Mouse (Mus musculus) forebrain, embryonic 11.5 days (tissue): ENCODE results near the gene Gm10912. TPM values are rescaled to one million over a fixed set of nuclear protein-coding genes. Genes with fewer than 3 reads are reported as not detected.
"Not testable (repeated sequence)": the region's sequence is repeated elsewhere in the genome, so short reads cannot be mapped to it uniquely, and the experiment has no call there.

Experiments used
- ATAC-seq: fragments of 200-750 bp; cut with Nextera tagmentation; replicated peaks from 2 replicates; pipeline ENCODE4 v1.8.0; 2017; ENCODE audit warnings: moderate TSS enrichment; ENCODE audit not compliant: low FRiP score
- DNase-seq: peaks from one replicate; pipeline ENCODE4 v3.0.0-alpha.2; 2017; ENCODE audit warnings: low spot score
- H3K27ac ChIP-seq: fragments of 300-500 bp; sonication (generic); 2 replicates; pipeline ENCODE4 v1.5.1; 2014; ENCODE audit warnings: low read depth, low read length
- H3K27me3 ChIP-seq: fragments of 300-500 bp; sonication (generic); 2 replicates; pipeline ENCODE4 v1.6.1; 2014; ENCODE audit warnings: mild to moderate bottlenecking, low read length, mixed read lengths; ENCODE audit not compliant: control insufficient read depth, insufficient read depth
- H3K36me3 ChIP-seq: fragments of 300-500 bp; sonication (generic); 2 replicates; pipeline ENCODE4 v1.6.1; 2014; ENCODE audit warnings: mild to moderate bottlenecking, low read length, moderate library complexity, mixed read lengths; ENCODE audit not compliant: control insufficient read depth, insufficient read depth
- H3K4me1 ChIP-seq: fragments of 300-500 bp; sonication (generic); replicated peaks from 2 replicates; pipeline ENCODE4 v1.6.1; 2014; ENCODE audit warnings: low read length, mixed read lengths; ENCODE audit not compliant: control insufficient read depth, insufficient read depth
- H3K4me2 ChIP-seq: fragments of 300-500 bp; sonication (generic); 2 replicates; pipeline ENCODE4 v1.6.1; 2014; ENCODE audit warnings: low read depth, mild to moderate bottlenecking, low read length, moderate library complexity, mixed read lengths; ENCODE audit not compliant: severe bottlenecking
- H3K4me3 ChIP-seq: fragments of 300-500 bp; sonication (generic); 2 replicates; pipeline ENCODE4 v1.5.1; 2014; ENCODE audit warnings: low read depth, low read length
- H3K9ac ChIP-seq: fragments of 300-500 bp; sonication (generic); 2 replicates; pipeline ENCODE4 v1.6.1; 2014; ENCODE audit warnings: low read length
- H3K9me3 ChIP-seq: fragments of 300-500 bp; sonication (generic); 2 replicates; pipeline ENCODE4 v1.6.1; 2016; ENCODE audit warnings: low read length, mixed read lengths; ENCODE audit not compliant: control insufficient read depth
- WGBS: fragments of 180-500 bp; shearing (Covaris S2); extraction: QIAGEN DNeasy Blood & Tissue Kit; methylation state at CpG from one replicate; pipeline ENCODE4 v1.1.7; 2014; 5-methylcytosine and 5-hydroxymethylcytosine counted together
- polyA plus RNA-seq: library from polyadenylated mRNA; unstranded; fragments of >200 nt; fragmentation: Nextera tagmentation; extraction: Ambion mirVana; gene quantifications from 2 replicates; pipeline ENCODE4 v1.2.1, GENCODE M21; 2014

Gene Gm10912
- not detected in 2 replicates for polyA plus RNA-seq

DNA sequence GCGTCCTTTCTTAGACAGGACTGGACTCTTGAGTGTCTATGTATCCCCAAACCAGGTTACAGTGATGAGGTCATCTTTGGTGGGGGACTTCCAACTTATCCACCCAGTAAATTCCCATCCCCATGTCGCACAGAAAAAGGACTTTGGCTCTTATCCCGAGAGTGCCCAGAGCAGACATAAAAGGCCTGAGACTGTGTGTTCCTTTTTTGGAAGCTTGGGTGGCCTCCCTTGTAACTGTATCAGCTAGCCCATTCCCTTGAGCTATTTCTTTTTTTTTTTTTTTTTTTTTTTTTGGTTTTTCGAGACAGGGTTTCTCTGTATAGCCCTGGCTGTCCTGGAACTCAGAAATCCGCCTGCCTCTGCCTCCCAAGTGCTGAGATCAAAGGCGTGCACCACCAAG, at the start of gene Gm10912:
Gene Gm10912 (plus strand): TSS at position 301 of the 400 bp plus-strand sequence.
- DNase-seq, H3K4me3 ChIP-seq, H3K27ac ChIP-seq, H3K27me3 ChIP-seq, H3K9me3 ChIP-seq, ATAC-seq, H3K4me2 ChIP-seq, H3K4me1 ChIP-seq, H3K9ac ChIP-seq, H3K36me3 ChIP-seq: not testable (repeated sequence)
- WGBS, result 92% methylated on average over 5 of the region's 6 CpGs

DNA sequence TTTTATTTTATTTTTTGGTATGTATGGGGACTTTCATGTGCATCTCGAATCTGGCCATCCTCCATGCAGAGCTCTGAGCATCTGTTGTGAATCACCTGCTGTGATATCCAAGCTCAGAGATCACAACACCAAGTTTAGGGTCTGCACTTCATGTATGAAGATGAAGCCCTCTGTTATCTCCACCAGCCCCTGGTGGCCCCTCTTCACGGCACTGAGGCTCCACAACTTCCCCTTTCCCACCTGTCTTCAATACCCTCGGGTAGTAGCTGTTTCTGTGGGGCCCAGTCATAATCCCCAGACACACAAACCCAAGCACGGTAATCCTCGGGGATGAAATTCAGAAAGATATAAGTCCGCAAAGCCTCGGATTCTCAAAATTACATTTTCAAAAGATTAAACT, 42.5 kb upstream of the Gm10912 start:
- ATAC-seq (no peak), DNase-seq (no peak)
- Histone ChIP-seq H3K4me2 (no peak overlapping the region), H3K9ac (no peak overlapping the region), H3K9me3 (no peaks in the 10 kb centered on the region), H3K27me3 (no peaks in the 10 kb centered on the region), H3K4me3 (no peak overlapping the region), H3K36me3 (no peaks in the 10 kb centered on the region), H3K27ac (no peak overlapping the region), H3K4me1 (no peaks in the 10 kb centered on the region)
- WGBS, result 86% methylated on average over 7 of the region's 7 CpGs

DNA sequence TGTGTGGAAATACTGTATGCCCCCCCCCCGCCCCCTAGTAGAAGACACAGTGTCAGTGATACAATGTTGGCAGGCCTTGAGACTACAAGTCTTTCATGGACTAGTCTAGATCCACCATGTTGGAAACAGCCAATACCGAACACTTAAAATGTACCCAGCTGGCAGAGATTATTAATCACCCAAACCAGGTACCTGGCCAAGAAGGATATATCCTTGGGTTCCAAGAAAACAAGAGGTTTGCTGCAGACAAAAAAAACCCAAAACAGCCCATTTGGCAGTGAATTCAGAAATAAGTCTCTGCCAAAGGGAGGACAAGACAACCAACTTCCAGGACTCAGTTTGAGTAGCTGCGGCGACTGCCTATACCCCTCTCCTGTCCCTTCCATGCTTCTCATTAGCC, 41.0 kb upstream of the Gm10912 start:
- DNase-seq, result no peak
- H3K27me3 ChIP-seq, result no peaks in the 10 kb centered on the region
- no peak overlapping the region for H3K4me2 ChIP-seq
- peaks cover 4% of the 10 kb centered on the region; the same call in 1 of the 2 replicates for H3K4me1 ChIP-seq
- H3K27ac ChIP-seq, result no peak overlapping the region
- H3K36me3 ChIP-seq, result no peaks in the 10 kb centered on the region
- H3K9ac ChIP-seq, result no peak overlapping the region
- 87% methylated on average over 4 of the region's 4 CpGs for WGBS
- H3K9me3 ChIP-seq, result no peaks in the 10 kb centered on the region
- H3K4me3 ChIP-seq, result no peak overlapping the region
- ATAC-seq, result no peak

DNA sequence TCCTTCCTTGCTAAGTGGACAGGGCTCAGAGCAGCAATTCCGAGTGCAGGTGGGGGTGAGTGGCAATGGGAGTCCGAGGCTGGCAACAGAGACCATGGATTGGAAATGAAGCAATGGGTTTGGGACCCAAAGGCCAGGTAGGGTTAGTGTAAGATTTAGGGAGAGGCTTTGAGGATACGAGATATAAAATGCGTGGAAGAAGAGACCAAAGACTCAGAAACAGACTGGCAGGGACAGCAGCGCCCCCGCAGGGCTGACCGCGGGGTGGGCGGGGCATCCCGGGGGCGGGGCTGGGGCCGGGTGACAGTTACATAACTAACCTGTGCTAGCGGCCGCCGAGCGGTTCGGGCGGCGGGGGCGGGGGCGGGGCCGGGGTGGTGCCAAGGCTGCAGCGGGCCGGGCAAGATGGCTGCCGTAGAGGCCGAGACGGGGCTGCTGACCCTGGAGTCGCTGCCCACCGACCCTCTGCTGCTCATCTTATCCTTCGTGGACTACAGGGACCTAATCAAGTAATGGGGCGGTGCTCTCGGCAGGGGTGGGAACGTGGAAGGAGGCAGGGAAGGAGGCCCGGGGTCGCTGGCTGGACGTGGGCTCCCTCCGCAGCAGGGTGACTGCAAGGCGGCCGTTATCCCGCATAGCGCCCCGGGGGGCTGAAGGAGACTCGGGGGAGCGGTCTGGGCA, 38.0 kb upstream of the Gm10912 start, which contains the start of gene Fbxo3:
Gene Fbxo3 (plus strand): TSS at position 264 of the 681 bp plus-strand sequence.
- no peak within 1 kb of the TSS for H3K27ac ChIP-seq
- DNase-seq (peak; percentile 96), ATAC-seq (peak; percentile 98)
- peaks cover 4% of the 10 kb centered on the region; the same call in 1 of the 2 replicates for H3K4me1 ChIP-seq
- no peaks in the 10 kb centered on the region for H3K27me3 ChIP-seq
- under 1% methylated on average over 44 of the region's 44 CpGs for WGBS
- H3K9ac ChIP-seq, result peak within 1 kb of the TSS; percentile 93
- H3K9me3 ChIP-seq, result no peaks in the 10 kb centered on the region
- H3K36me3 ChIP-seq, result no peaks in the 10 kb centered on the region
- peak within 1 kb of the TSS; percentile 74 for H3K4me3 ChIP-seq
- H3K4me2 ChIP-seq, result peak within 1 kb of the TSS; percentile 88

DNA sequence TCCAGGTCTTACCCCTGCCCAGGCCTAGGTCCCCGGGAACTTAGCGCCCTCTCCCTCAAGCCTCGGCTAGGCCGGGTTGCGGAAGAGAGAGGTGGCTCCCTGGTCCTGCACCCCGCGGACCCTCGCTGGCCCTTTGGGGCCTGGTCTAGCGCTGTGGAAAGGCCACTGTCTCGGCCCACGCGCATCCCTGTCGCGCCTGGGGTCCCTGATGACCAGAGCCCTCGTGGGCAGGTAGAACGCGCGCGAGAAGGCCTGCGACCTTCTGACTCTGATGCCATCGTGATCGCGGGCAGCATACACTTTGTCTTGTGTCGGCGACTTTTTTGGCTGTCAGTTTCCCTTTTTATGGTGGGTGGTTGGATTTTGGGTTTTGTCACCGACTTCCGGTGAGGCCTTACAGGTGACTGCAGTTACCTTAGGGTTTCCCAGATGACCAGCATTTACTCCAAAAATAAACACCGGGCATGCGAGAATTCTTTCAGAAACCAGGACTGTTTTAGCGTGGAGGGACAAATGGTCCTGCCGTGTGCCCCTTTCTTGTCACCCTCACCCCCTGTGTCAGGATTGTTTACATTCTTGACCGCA, 37.4 kb upstream of the Gm10912 start, which contains the start of gene 4931422A03Rik:
Gene 4931422A03Rik (minus strand): TSS at position 223 of the 585 bp plus-strand sequence.
- Histone ChIP-seq H3K9me3 (no peaks in the 10 kb centered on the region), H3K9ac (peak within 1 kb of the TSS; percentile 93), H3K36me3 (no peaks in the 10 kb centered on the region), H3K4me1 (peaks cover 4% of the 10 kb centered on the region; the same call in 1 of the 2 replicates), H3K27me3 (no peaks in the 10 kb centered on the region), H3K27ac (no peak within 1 kb of the TSS), H3K4me3 (peak within 1 kb of the TSS; percentile 74), H3K4me2 (peak within 1 kb of the TSS; percentile 88)
- WGBS, result 1% methylated on average over 32 of the region's 32 CpGs
- ATAC-seq (peak; percentile 69), DNase-seq (no peak)

DNA sequence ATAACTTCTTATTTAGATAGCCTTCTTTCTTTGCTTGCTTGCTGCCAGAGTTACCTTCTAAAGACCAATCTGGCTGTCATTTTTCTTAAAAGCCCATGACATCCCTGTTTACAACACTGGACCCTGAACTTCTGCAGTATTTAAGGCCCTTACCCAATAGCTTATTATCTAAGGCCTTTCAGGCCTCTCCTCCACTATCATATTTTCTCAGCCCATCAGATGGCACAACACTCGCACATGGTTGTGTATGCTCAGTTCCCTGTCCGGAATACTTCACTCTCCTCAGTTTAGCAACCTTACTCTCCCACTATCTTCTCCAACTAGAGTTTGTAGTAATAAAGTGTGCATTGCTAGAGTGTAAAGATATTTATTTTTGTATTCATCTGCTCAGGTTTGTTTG, 36.6 kb upstream of the Gm10912 start:
- Histone ChIP-seq H3K9ac (no peak overlapping the region), H3K4me1 (peaks cover 4% of the 10 kb centered on the region; the same call in 1 of the 2 replicates), H3K9me3 (no peaks in the 10 kb centered on the region), H3K27ac (no peak overlapping the region), H3K4me3 (peak overlapping the region; percentile 74), H3K4me2 (peak overlapping the region; percentile 88), H3K36me3 (no peaks in the 10 kb centered on the region), H3K27me3 (no peaks in the 10 kb centered on the region)
- 88% methylated on average over 2 of the region's 2 CpGs for WGBS
- DNase-seq, result no peak
- ATAC-seq, result no peak

DNA sequence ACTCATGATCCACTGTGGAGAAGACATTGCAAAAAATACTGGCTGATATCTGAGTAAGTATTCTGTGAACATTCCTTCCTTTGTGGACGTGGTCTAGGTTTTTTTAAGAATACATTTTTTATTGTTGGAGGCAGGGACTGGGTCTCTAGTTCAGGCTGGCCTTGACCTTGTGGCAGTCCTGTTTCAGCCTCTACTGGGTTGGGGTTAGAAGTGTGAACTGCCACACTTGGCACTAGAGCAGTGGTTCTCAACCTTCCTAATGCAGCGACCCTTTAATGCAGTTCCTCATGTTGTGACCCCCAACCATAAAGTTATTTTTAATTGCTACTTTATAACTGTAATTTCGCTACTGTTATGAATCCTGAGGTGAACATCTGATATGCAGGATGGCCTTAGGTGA, 35.2 kb upstream of the Gm10912 start:
- Histone ChIP-seq H3K9ac (no peak overlapping the region), H3K4me2 (no peak overlapping the region), H3K4me1 (peaks cover 4% of the 10 kb centered on the region; the same call in 1 of the 2 replicates), H3K27ac (no peak overlapping the region), H3K27me3 (no peaks in the 10 kb centered on the region), H3K36me3 (no peaks in the 10 kb centered on the region), H3K9me3 (no peaks in the 10 kb centered on the region), H3K4me3 (no peak overlapping the region)
- ATAC-seq (no peak), DNase-seq (no peak)
- 89% methylated on average over 3 of the region's 3 CpGs for WGBS

DNA sequence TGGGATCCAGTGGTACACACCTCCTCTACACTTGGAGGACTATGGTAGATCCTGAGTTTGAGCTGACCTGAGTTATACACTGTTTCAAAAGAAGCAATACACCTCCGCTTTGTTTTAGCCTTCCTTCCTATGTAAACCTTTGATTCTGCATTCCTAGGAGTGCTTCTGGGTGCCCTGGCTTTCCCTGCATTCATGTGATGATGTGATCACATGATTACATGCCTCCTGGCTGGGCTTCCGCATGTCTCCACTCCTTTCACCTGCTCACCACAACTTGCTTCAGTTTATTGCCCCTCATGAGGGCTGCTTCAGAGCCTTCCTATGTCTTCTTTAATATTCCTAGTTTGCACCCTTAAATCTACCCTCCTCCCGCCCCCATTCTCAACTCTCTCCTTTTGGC, 33.6 kb upstream of the Gm10912 start:
- WGBS, result 91% methylated on average over 3 of the region's 3 CpGs
- Histone ChIP-seq H3K27ac (no peak overlapping the region), H3K4me3 (no peak overlapping the region), H3K27me3 (no peaks in the 10 kb centered on the region), H3K4me2 (no peak overlapping the region), H3K36me3 (no peaks in the 10 kb centered on the region), H3K9me3 (no peaks in the 10 kb centered on the region), H3K4me1 (peaks cover 4% of the 10 kb centered on the region; the same call in 1 of the 2 replicates), H3K9ac (no peak overlapping the region)
- no peak for ATAC-seq
- DNase-seq, result no peak
